Mouse (Mus musculus): ENCODE measurements at regions not wholly inside any gene's neighbourhood (a gene's known extent, or its start where the extent isn't known, plus 50 kb on each side); places are given as distances from the start of the nearest gene placed in this dataset.

- peak in 1 of 2 experiments; percentile 20; a peak in 1 of 4 replicates for ATAC-seq (replicated peaks in 1 of 2; ENCODE audit: insufficient read depth in 1 of 2, low FRiP score in 2 of 2, low TSS enrichment in 1 of 2, low read depth in 1 of 2, poor library complexity in 2 of 2, severe bottlenecking in 2 of 2)
These were observed 52.8 kb upstream of the Tmem178 start for GRCm38 (mm10) chr17:80891656-80892055.

- peak; percentile 51 to 65; a peak in 3 of 4 replicates for ATAC-seq (replicated peaks in 1 of 2; ENCODE audit: insufficient read depth in 1 of 2, low FRiP score in 2 of 2, low TSS enrichment in 1 of 2, low read depth in 1 of 2, poor library complexity in 2 of 2, severe bottlenecking in 2 of 2)
These were observed 55.3 kb upstream of the Tmem178 start for GRCm38 (mm10) chr17:80889095-80889494.

GRCm38 (mm10) chr17:80887749-80888119 lies 56.7 kb upstream of the Tmem178 start:
- peak; percentile 36 to 53; a peak in 2 of 4 replicates for ATAC-seq (replicated peaks in 1 of 2; ENCODE audit: insufficient read depth in 1 of 2, low FRiP score in 2 of 2, low TSS enrichment in 1 of 2, low read depth in 1 of 2, poor library complexity in 2 of 2, severe bottlenecking in 2 of 2)

GRCm38 (mm10) chr17:80887021-80887748 lies 57.2 kb upstream of the Tmem178 start:
- no peak for ATAC-seq (replicated peaks in 1 of 2; ENCODE audit: insufficient read depth in 1 of 2, low FRiP score in 2 of 2, low TSS enrichment in 1 of 2, low read depth in 1 of 2, poor library complexity in 2 of 2, severe bottlenecking in 2 of 2)

- no peak for ATAC-seq (replicated peaks in 1 of 2; ENCODE audit: insufficient read depth in 1 of 2, low FRiP score in 2 of 2, low TSS enrichment in 1 of 2, low read depth in 1 of 2, poor library complexity in 2 of 2, severe bottlenecking in 2 of 2)
These were observed 58.2 kb upstream of the Tmem178 start for GRCm38 (mm10) chr17:80886211-80886701.

GRCm38 (mm10) chr17:80885706-80886105 lies 58.7 kb upstream of the Tmem178 start:
- no peak for ATAC-seq (replicated peaks in 1 of 2; ENCODE audit: insufficient read depth in 1 of 2, low FRiP score in 2 of 2, low TSS enrichment in 1 of 2, low read depth in 1 of 2, poor library complexity in 2 of 2, severe bottlenecking in 2 of 2)

GRCm38 (mm10) chr17:80884886-80885285 lies 59.5 kb upstream of the Tmem178 start:
- no peak for ATAC-seq (replicated peaks in 1 of 2; ENCODE audit: insufficient read depth in 1 of 2, low FRiP score in 2 of 2, low TSS enrichment in 1 of 2, low read depth in 1 of 2, poor library complexity in 2 of 2, severe bottlenecking in 2 of 2)

- ATAC-seq (replicated peaks in 1 of 2; ENCODE audit: insufficient read depth in 1 of 2, low FRiP score in 2 of 2, low TSS enrichment in 1 of 2, low read depth in 1 of 2, poor library complexity in 2 of 2, severe bottlenecking in 2 of 2): no peak
These were observed 62.0 kb upstream of the Tmem178 start for GRCm38 (mm10) chr17:80882476-80882875.

GRCm38 (mm10) chr17:80880325-80880724 lies 64.1 kb upstream of the Tmem178 start:
- ATAC-seq (replicated peaks in 1 of 2; ENCODE audit: insufficient read depth in 1 of 2, low FRiP score in 2 of 2, low TSS enrichment in 1 of 2, low read depth in 1 of 2, poor library complexity in 2 of 2, severe bottlenecking in 2 of 2): peak in 1 of 2 experiments; percentile 36; a peak in 1 of 4 replicates

- ATAC-seq (replicated peaks in 1 of 2; ENCODE audit: insufficient read depth in 1 of 2, low FRiP score in 2 of 2, low TSS enrichment in 1 of 2, low read depth in 1 of 2, poor library complexity in 2 of 2, severe bottlenecking in 2 of 2): no peak
These were observed 68.9 kb upstream of the Tmem178 start for GRCm38 (mm10) chr17:80875352-80876044.

GRCm38 (mm10) chr17:80870965-80871364 lies 73.5 kb upstream of the Tmem178 start:
- ATAC-seq (replicated peaks in 1 of 2; ENCODE audit: insufficient read depth in 1 of 2, low FRiP score in 2 of 2, low TSS enrichment in 1 of 2, low read depth in 1 of 2, poor library complexity in 2 of 2, severe bottlenecking in 2 of 2): no peak

GRCm38 (mm10) chr17:80862338-80862737 lies 82.1 kb upstream of the Tmem178 start:
- ATAC-seq (replicated peaks in 1 of 2; ENCODE audit: insufficient read depth in 1 of 2, low FRiP score in 2 of 2, low TSS enrichment in 1 of 2, low read depth in 1 of 2, poor library complexity in 2 of 2, severe bottlenecking in 2 of 2): no peak

GRCm38 (mm10) chr17:80846996-80847810 lies 97.2 kb upstream of the Tmem178 start:
- no peak for ATAC-seq (replicated peaks in 1 of 2; ENCODE audit: insufficient read depth in 1 of 2, low FRiP score in 2 of 2, low TSS enrichment in 1 of 2, low read depth in 1 of 2, poor library complexity in 2 of 2, severe bottlenecking in 2 of 2)

GRCm38 (mm10) chr17:80845349-80845748 lies 99.1 kb upstream of the Tmem178 start:
- no peak for ATAC-seq (replicated peaks in 1 of 2; ENCODE audit: insufficient read depth in 1 of 2, low FRiP score in 2 of 2, low TSS enrichment in 1 of 2, low read depth in 1 of 2, poor library complexity in 2 of 2, severe bottlenecking in 2 of 2)

- ATAC-seq (replicated peaks in 1 of 2; ENCODE audit: insufficient read depth in 1 of 2, low FRiP score in 2 of 2, low TSS enrichment in 1 of 2, low read depth in 1 of 2, poor library complexity in 2 of 2, severe bottlenecking in 2 of 2): no peak
These were observed 102.5 kb upstream of the Tmem178 start for GRCm38 (mm10) chr17:80841903-80842302.

GRCm38 (mm10) chr17:80840896-80841295 lies 103.5 kb upstream of the Tmem178 start:
- no peak for ATAC-seq (replicated peaks in 1 of 2; ENCODE audit: insufficient read depth in 1 of 2, low FRiP score in 2 of 2, low TSS enrichment in 1 of 2, low read depth in 1 of 2, poor library complexity in 2 of 2, severe bottlenecking in 2 of 2)

- ATAC-seq (replicated peaks in 1 of 2; ENCODE audit: insufficient read depth in 1 of 2, low FRiP score in 2 of 2, low TSS enrichment in 1 of 2, low read depth in 1 of 2, poor library complexity in 2 of 2, severe bottlenecking in 2 of 2): no peak
These were observed 104.0 kb upstream of the Tmem178 start for GRCm38 (mm10) chr17:80840452-80840851.

GRCm38 (mm10) chr17:80834701-80835100 lies 106.4 kb upstream of the Map4k3 start:
- ATAC-seq (replicated peaks in 1 of 2; ENCODE audit: insufficient read depth in 1 of 2, low FRiP score in 2 of 2, low TSS enrichment in 1 of 2, low read depth in 1 of 2, poor library complexity in 2 of 2, severe bottlenecking in 2 of 2): peak in 1 of 2 experiments; percentile 37; a peak in 1 of 4 replicates
